Mouse (Mus musculus) erythroblast, embryonic 14.5 days (primary cell): ENCODE measurements around the gene Slc38a2. TPM values are rescaled to one million over a fixed set of nuclear protein-coding genes. Genes with fewer than 3 reads are reported as not detected.
A peak's percentile ranks its signal among the peaks of the same experiment; 100 is the strongest.

Experiments
- H3K27me3 ChIP-seq: 2 replicates; pipeline ENCODE4 v1.6.1; 2012; ENCODE audit warnings: inconsistent platforms; ENCODE audit not compliant: control insufficient read depth
- H3K36me3 ChIP-seq: 2 replicates; pipeline ENCODE4 v1.6.1; 2012; ENCODE audit warnings: mild to moderate bottlenecking, inconsistent platforms; ENCODE audit not compliant: control insufficient read depth
- H3K4me1 ChIP-seq: 2 replicates; pipeline ENCODE4 v1.6.1; 2012; ENCODE audit warnings: inconsistent platforms; ENCODE audit not compliant: control insufficient read depth
- H3K4me3 ChIP-seq: replicated peaks from 2 replicates; pipeline ENCODE3; 2012; ENCODE audit warnings: moderate library complexity, mild to moderate bottlenecking, inconsistent platforms
- H3K9me3 ChIP-seq: 2 replicates; pipeline ENCODE4 v1.6.1; 2012; ENCODE audit warnings: low read length, inconsistent platforms, mixed read lengths; ENCODE audit not compliant: control insufficient read depth
- GATA1 ChIP-seq: IDR thresholded peaks from 2 replicates; pipeline ENCODE4 v1.6.1; 2012; ENCODE audit warnings: low read length, inconsistent platforms, mixed read lengths
- TAL1 ChIP-seq: IDR thresholded peaks from 3 replicates; pipeline ENCODE4 v1.6.1; 2012; ENCODE audit warnings: low read length, inconsistent platforms, mixed read lengths
- polyA plus RNA-seq: library from polyadenylated mRNA; stranded (reverse); fragments of >175 nt; gene quantifications from 2 replicates; pipeline ENCODE4 v1.2.3, GENCODE M21; 2012

Slc38a2 gene
- polyA plus RNA-seq, 1 experiment: 0.98 TPM

DNA sequence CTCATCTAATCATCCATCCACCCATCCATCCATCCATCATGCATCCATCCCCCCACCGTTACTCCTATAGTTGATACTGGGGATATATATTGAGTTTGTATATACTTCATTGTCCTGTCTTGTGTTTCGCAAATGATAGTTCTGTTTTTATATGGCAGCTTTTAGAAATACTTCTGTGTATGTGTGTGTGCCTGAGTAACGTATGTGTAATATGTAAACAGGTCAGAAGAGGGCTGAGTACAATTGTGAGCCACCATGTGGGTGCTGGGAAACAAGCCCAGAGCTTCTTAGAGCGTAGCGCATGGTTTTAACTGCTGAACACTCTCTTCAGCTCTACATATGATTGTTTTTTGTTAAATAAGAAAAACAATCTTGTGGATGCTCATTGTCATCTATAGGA lies 12.8 kb upstream of the Slc38a2 start:
- H3K27me3 ChIP-seq: no peaks in the 10 kb centered on the region; the same call in 1 of the 2 replicates
- no peaks in the 10 kb centered on the region for H3K36me3 ChIP-seq
- TF ChIP-seq GATA1 (no peak), TAL1 (no peak)
- H3K9me3 ChIP-seq: no peaks in the 10 kb centered on the region
- peaks cover 33% of the 10 kb centered on the region for H3K4me1 ChIP-seq
- H3K4me3 ChIP-seq: no peak overlapping the region

DNA sequence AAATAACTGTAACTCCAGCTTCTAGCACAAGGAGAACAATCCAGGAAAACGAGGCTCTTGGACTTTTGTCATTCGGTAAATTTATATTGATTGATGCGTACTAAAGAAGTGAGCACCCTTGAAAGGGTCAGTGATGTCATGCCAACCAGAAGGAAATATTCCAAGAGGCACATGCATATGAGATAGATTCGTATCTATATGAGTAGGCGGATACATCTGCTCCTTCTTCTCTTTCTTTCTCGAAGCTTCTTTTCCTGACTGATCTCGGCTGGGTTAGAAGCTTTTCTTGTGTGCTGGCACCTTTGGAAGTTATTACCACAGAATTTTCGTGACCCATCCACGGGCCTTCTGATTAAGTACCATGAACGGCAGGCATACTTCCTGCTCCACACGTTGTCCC lies 12.1 kb upstream of the Slc38a2 start:
- H3K27me3 ChIP-seq: no peaks in the 10 kb centered on the region
- peaks cover 33% of the 10 kb centered on the region for H3K4me1 ChIP-seq
- H3K4me3 ChIP-seq: no peak overlapping the region
- TF ChIP-seq GATA1 (no peak), TAL1 (no peak)
- no peaks in the 10 kb centered on the region for H3K36me3 ChIP-seq
- H3K9me3 ChIP-seq: no peaks in the 10 kb centered on the region

DNA sequence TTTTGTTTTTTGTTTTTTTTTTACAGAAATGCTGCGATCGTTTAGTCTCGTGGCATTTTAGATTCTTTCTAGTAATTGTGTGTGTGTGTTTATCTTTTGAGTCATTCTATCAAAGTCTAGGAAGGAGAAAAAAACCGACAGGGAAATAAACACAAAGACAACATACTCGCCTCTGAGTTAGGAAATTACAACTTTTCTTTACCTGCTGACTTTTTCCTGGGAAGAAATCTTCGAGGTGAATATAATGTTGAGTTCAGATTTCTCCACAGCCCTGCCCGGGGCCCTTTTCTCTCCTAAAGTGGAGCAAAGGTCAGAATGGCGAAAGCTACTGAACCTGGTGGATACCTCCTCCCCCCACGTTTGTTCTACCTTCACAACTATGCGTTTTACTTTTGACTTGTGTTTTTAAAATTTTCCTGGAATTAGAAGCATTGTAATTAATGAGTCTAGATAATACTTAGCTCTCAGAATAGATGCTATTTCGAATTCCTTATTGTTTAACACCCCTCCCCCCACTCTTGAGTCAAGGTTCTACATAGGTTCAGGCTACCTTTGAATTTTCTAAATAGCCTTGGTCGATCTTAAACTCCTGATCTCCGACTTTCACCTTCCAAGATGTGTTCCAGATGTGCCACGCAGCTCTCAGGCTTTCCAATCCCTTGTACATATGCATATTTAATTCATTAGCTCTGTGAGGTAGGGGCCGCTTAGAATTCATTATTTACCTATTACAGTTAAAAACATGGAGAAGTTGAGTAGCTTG lies 11.0 kb upstream of the Slc38a2 start:
- no peaks in the 10 kb centered on the region for H3K9me3 ChIP-seq
- H3K27me3 ChIP-seq: no peaks in the 10 kb centered on the region
- TF ChIP-seq TAL1: no peak
- TF ChIP-seq GATA1: no peak
- H3K36me3 ChIP-seq: no peaks in the 10 kb centered on the region
- peak overlapping the region; percentile 92 for H3K4me3 ChIP-seq
- H3K4me1 ChIP-seq: peaks cover 33% of the 10 kb centered on the region

DNA sequence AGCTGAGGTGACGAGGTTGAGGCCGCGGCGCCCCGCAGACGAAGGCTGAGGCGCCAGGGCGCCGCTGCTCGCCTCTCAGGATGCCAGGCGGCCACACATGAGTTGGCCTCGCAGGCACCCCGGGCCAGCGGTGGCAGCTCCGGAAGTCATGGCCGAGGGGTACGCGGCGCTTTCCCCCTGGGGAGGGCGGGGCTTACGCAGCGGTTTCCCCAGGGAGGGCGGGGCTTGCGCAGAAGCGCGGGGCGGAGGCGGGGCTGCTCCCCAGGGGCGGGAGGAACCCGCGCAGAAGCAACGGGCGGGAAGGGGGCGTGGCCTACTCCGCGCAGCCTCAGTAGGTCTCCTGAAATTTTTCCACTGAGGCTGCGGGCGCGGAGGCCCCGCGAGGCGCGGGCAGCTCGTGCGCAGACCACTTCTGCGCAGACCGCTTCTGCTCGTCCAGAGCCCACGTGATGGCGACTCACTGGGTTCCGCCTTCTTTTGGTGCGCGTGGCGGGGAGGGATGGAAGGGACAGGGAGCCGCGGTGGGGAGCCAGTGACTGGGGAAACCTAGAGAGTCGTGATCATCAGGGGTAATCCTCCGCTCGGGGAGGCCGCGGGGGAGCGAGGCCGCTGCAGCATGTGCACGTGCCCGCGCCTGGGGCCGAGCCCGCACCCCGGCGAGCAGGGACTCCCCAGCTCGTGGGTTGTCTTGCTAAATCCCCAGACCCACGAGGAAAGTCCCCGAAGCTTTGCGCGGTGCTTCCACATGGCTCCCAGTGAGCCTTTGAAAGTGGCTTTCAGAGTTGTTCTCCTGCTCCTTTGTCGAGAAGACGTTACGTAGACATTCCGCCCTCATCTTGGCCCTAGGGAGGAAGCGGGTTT lies 10.2 kb upstream of the Slc38a2 start:
- Histone ChIP-seq H3K9me3 (no peaks in the 10 kb centered on the region), H3K4me3 (peak overlapping the region; percentile 92), H3K4me1 (peaks cover 33% of the 10 kb centered on the region), H3K27me3 (no peaks in the 10 kb centered on the region), H3K36me3 (no peaks in the 10 kb centered on the region)
- TF ChIP-seq TAL1 (no peak), GATA1 (no peak)

GRCm38 (mm10) chr15:96708976-96709490 lies 9.5 kb upstream of the Slc38a2 start:
- H3K27me3 ChIP-seq: no peaks in the 10 kb centered on the region
- H3K9me3 ChIP-seq: no peaks in the 10 kb centered on the region
- TF ChIP-seq GATA1 (no peak), TAL1 (no peak)
- H3K4me1 ChIP-seq: peaks cover 31% of the 10 kb centered on the region
- no peaks in the 10 kb centered on the region for H3K36me3 ChIP-seq
- H3K4me3 ChIP-seq: peak overlapping the region; percentile 92

- TF ChIP-seq TAL1: no peak
- TF ChIP-seq GATA1: no peak
- Histone ChIP-seq H3K4me3 (no peak overlapping the region), H3K9me3 (no peaks in the 10 kb centered on the region), H3K36me3 (no peaks in the 10 kb centered on the region), H3K4me1 (peaks cover 31% of the 10 kb centered on the region), H3K27me3 (peaks cover 4% of the 10 kb centered on the region)
Measured at GRCm38 (mm10) chr15:96708428-96708827, 8.9 kb upstream of the Slc38a2 start.

DNA sequence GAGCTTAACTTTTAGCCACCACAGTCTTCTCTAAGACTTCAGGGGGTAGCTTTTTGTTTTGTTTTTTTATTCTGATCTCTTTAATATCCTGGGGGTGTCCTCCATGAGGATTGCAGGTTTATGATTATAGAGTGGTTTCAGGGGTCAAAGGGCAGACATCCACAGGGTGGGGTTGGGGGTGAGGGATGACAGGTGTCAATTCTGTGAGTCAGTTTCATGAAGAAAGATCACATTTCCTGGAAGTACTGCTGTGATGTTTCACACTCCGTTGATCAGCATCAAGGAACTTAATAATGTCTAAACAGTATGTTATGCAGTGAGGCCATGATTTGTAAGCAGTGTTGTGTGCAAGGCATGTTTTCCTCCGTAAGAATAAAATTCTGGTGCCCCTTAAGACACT lies 8.4 kb upstream of the Slc38a2 start:
- H3K9me3 ChIP-seq: no peaks in the 10 kb centered on the region
- no peak for TF ChIP-seq GATA1
- TF ChIP-seq TAL1: no peak
- no peak overlapping the region for H3K4me3 ChIP-seq
- peaks cover 31% of the 10 kb centered on the region for H3K4me1 ChIP-seq
- H3K27me3 ChIP-seq: peaks cover 4% of the 10 kb centered on the region
- no peaks in the 10 kb centered on the region for H3K36me3 ChIP-seq

GRCm38 (mm10) chr15:96702466-96703031 lies 3.0 kb upstream of the Slc38a2 start:
- TF ChIP-seq TAL1 (no peak), GATA1 (no peak)
- H3K4me1 ChIP-seq: peaks cover 23% of the 10 kb centered on the region
- no peaks in the 10 kb centered on the region for H3K9me3 ChIP-seq
- H3K27me3 ChIP-seq: peaks cover 29% of the 10 kb centered on the region
- H3K36me3 ChIP-seq: peaks cover 11% of the 10 kb centered on the region
- H3K4me3 ChIP-seq: no peak overlapping the region

GRCm38 (mm10) chr15:96700766-96701165 lies 1.2 kb upstream of the Slc38a2 start:
- Histone ChIP-seq H3K36me3 (peaks cover 29% of the 10 kb centered on the region), H3K4me1 (peaks cover 40% of the 10 kb centered on the region), H3K9me3 (no peaks in the 10 kb centered on the region), H3K4me3 (peak overlapping the region; percentile 97), H3K27me3 (peaks cover 29% of the 10 kb centered on the region)
- no peak for TF ChIP-seq TAL1
- TF ChIP-seq GATA1: no peak
